Mouse (Mus musculus) embryonic fibroblast, embryonic 13.5 days (primary cell): Measurements from ENCODE around the gene Pdcd6. TPM values are rescaled to one million over a fixed set of nuclear protein-coding genes. Genes with fewer than 3 reads are reported as not detected.
A peak's percentile ranks its signal among the peaks of the same experiment; 100 is the strongest.

Experiments
- H3K27ac ChIP-seq: 2 replicates; pipeline ENCODE4 v1.5.1; 2012; ENCODE audit warnings: low read length, control low read depth, inconsistent platforms; ENCODE audit not compliant: insufficient read depth
- H3K4me1 ChIP-seq: 2 replicates; pipeline ENCODE4 v1.6.1; 2011; ENCODE audit warnings: low read length; ENCODE audit not compliant: control insufficient read depth, insufficient read depth
- H3K4me3 ChIP-seq: 2 replicates; pipeline ENCODE4 v1.5.1; 2011; ENCODE audit warnings: mild to moderate bottlenecking, control low read depth, low read length; ENCODE audit not compliant: insufficient read depth
- CTCF ChIP-seq: IDR thresholded peaks from 2 replicates; pipeline ENCODE4 v1.5.1; 2011; ENCODE audit warnings: mild to moderate bottlenecking, control low read depth, low read length, moderate library complexity, borderline replicate concordance; ENCODE audit not compliant: insufficient read depth
- POLR2A ChIP-seq: IDR thresholded peaks from 2 replicates; pipeline ENCODE4 v1.6.1; 2011; ENCODE audit warnings: low read depth, mild to moderate bottlenecking, control low read depth, low read length, moderate library complexity
- polyA plus RNA-seq: library from polyadenylated mRNA; stranded (reverse); fragments of >200 nt; gene quantifications from 2 replicates; pipeline ENCODE4 v1.2.4, GENCODE M21; 2011; ENCODE audit warnings: low read depth; ENCODE audit not compliant: missing spikeins, insufficient read length

Pdcd6 gene
- polyA plus RNA-seq, 1 experiment = 121 TPM

DNA sequence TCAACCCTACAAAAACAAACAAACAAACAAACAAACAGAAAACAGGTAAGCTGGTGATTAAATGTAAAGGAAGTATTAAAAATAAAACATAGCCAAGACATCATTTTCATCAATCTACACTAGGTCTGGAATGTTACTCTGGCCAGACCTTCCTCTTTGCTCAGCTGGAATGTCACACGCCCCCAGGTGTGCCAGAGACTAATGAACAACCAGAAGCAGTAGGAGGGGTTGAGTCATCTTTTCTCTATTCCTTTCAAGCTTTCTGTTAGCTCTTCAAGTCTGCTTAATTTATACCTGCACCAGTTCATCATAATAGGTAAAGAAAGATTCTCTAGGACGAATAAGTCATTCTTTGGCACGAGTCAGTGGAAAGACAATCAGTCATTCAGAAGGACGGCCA lies 994 bp downstream of the Pdcd6 start:
- Histone ChIP-seq H3K4me1 (no peaks in the 10 kb centered on the region), H3K4me3 (peak overlapping the region; percentile 81), H3K27ac (no peak overlapping the region)
- TF ChIP-seq POLR2A (no peak), CTCF (no peak)

DNA sequence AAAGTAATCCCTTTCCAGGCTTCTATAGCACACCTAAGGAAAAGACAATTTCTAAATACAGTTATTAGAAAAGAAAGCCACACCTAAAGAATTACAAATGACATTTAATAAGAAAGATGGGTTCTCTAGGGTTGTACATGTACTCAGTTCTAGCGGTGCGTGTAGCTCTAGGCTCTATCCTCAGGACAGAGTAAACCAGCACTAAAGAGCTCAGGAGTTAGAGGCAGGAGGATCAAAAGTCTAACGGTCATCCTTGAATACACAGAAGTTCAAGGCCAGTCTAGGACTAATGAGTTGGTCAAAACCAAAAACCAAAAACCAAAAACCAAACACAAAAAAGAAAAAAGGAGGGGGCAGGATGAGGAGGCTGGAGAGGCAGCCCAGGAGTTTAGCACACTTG lies 2.8 kb downstream of the Pdcd6 start:
- Histone ChIP-seq H3K27ac (no peak overlapping the region), H3K4me3 (no peak overlapping the region), H3K4me1 (no peaks in the 10 kb centered on the region)
- TF ChIP-seq CTCF (no peak), POLR2A (no peak)

DNA sequence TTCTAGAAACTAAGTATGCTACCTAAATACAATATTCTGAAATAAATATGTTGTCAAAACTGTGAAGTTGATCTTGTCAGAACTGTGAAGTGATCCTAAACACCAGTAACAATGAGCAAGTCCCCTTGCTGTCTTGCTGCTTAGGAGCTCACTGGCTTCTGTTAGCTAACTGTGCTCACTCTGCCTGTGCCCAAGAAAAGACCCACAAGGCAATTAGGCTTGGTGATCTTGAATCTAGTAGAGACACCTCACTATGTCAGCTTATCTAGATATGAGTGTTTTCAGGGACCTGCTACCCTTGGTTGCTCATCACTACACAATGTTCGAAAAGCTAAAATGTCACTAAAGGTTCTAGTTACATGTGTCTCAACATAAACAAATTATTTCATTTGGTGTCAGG lies 11.6 kb downstream of the Pdcd6 start:
- TF ChIP-seq CTCF (no peak), POLR2A (no peak)
- H3K27ac ChIP-seq = no peak overlapping the region
- no peak overlapping the region for H3K4me3 ChIP-seq
- no peaks in the 10 kb centered on the region for H3K4me1 ChIP-seq

DNA sequence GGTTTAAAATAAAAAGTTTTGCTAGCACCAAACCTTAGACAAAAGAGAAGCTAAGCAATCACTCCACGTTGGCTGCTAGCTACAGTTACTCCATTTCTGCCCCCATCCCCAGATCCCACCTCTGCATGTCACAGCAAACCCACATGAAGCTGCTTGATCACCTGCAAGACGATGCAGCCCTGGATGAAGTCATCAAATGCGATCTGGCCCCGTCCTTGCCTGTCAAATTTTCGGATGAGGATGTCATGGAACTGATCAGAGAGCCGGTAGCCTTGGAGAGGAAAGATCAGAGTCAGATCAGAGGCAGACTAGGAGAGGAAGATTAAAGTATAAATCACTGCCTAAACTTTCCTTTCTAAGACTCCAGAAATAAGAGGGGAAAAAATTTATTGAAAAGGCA lies 12.0 kb downstream of the Pdcd6 start:
- Histone ChIP-seq H3K4me3 (no peak overlapping the region), H3K4me1 (no peaks in the 10 kb centered on the region), H3K27ac (no peak overlapping the region)
- TF ChIP-seq CTCF = no peak
- TF ChIP-seq POLR2A = no peak

DNA sequence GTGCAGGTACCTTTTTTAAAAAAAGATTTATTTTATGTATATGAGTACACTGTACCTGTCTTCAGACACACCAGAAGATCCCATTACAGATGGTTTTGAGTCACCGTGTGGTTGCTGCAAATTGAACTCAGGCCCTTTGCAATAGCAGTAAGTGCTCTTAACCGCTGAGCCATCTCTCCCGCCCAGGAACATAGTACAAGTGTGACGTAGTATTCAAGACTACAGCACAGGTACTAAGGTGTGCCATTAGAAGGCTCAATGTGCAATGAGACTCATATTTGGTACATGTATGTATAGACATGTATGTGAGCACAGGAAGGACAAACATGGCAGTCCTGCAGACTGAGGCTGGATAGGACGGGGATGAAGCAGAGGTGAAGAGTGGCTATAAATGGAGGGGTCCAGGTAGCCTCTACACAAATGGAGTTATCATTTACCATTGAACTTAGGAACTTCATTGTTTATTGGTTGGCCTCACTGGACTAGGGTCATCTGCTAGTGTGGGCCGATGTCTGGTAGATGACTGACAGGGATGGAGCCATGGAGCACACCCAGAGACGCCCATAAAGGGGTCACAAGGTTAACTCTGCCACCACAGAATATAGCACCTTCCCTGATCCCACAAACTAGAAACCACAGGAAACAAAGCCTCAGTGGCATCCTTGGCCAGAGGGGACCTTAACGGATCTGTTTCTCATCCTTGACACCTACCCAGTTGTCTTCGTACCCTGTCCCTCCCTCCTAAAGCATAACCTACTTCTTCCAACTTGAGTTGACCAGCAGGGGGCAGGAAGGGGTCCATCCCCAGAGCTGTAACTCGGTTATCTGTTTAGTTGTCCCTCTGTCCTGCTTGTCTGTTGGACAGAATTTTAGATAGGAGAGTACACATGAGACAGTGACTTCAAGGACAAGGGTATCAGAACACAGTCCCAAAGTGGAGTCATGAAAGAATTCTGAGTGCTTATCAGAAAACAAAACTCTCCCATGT lies 15.0 kb downstream of the Pdcd6 start:
- Histone ChIP-seq H3K4me3 (no peak overlapping the region), H3K4me1 (no peaks in the 10 kb centered on the region), H3K27ac (no peak overlapping the region)
- TF ChIP-seq CTCF = no peak
- TF ChIP-seq POLR2A = no peak

DNA sequence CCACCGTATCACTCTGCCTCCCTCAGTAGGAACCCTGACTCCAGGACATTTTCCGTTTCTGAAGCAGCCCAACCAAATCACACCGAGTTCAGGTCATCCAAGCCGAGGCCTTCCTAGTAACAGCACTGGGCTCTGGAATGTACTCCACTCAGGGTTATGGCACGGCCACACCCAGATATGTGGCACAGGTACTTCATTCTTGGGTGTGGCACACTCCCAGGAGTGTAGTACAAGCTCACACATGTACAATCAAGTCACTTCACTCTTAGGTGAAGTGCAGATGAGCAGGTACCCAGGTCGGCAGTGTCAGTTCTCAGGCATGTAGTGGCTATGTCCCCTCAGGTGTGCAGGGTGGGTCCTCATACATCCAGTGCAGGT lies 15.8 kb downstream of the Pdcd6 start:
- Histone ChIP-seq H3K4me1 (no peaks in the 10 kb centered on the region), H3K4me3 (no peak overlapping the region), H3K27ac (no peak overlapping the region)
- no peak for TF ChIP-seq POLR2A
- TF ChIP-seq CTCF = no peak

DNA sequence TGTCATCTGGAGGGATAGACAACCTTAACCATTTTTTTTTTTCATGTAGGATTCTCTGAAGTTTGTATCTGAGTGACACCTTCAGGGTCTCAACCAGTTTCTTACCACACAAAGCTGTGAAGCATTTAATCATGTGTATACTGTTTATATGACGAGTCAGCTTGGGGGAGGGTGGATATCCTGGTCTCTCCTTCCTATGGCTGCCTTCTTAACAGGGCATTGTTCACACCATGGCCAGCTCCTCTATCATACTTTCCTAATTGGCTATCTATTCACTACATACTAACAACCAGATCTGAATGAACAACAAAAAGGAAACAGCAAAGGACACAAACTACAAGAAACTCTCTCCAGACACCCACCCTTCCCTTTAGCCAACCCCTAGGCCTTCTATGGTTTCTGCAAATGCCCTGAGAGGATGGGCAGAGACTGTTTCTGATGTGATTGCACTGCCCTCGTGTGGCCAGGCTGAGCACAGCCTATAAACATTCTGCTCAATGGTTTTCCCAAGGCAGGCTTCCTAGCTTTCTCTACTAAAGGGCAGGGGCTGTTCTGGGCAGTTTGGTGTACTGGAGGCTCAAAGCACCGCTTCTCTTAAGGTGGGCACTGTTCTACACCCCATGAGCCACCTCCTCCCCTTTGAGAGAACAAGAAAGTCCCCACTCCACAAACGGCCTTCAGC lies 16.3 kb downstream of the Pdcd6 start:
- Histone ChIP-seq H3K27ac (no peak overlapping the region), H3K4me3 (no peak overlapping the region), H3K4me1 (0 out of 2 replicates have a peak, but pooled peaks cover 3% of the 10 kb centered on the region)
- TF ChIP-seq POLR2A = no peak
- TF ChIP-seq CTCF = peak; percentile 82

DNA sequence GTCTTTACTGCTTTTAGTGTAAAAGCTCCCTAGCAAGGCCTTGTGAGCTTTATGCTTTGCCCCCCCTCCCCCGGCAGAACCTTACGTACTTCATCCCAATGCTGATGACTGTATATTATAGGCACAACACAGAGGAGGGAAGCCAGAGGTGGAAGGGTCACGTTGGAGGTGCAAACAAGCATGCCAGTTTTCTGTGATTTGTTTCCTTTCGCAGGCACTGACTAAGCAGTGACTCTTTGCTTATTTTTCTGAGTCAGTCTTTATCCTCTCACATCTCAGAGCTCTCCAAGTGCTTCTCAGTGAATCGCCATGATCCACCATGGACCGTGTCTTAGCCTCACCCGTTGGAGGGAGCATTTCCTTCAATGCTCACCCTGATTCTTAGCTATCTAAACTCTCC lies 21.0 kb downstream of the Pdcd6 start:
- peak overlapping the region; percentile 54 for H3K27ac ChIP-seq

DNA sequence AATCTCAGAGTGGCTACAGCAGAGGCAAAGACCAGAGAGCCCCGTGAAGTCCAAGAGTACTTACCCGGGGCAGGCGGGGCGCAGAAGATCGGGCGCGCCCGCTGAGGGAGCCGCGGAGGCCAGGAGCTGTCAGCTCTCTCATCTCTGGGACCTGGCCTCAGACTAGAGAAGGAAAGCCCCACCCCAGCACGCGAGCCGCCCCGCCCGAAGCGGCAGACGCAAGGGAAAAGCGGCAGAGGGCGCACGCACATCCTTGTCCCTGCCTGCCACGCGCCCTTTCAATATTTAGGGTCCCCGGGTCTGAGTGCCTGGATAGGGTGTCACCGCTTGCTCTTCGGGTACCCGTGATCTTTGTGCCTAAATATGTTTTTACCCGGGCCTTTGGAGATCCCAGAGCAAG lies 25.2 kb downstream of the Pdcd6 start, which contains the start of gene Ahrr:
Gene Ahrr (minus strand): TSS at position 165 of the 400 bp plus-strand sequence.
- 0 out of 2 replicates have a peak, but pooled peaks cover 4% of the 10 kb centered on the region for H3K4me1 ChIP-seq
- TF ChIP-seq POLR2A = peak; percentile 49; the same call in 1 of the 2 replicates
- peak; percentile 63; the same call in 1 of the 2 replicates for TF ChIP-seq CTCF
- no peak within 1 kb of the TSS for H3K27ac ChIP-seq
- H3K4me3 ChIP-seq = no peak within 1 kb of the TSS

More for the DNA sequence above, 21.0 kb downstream of the Pdcd6 start:
- TF ChIP-seq CTCF (no peak), POLR2A (no peak)
- no peak overlapping the region for H3K4me3 ChIP-seq
- H3K4me1 ChIP-seq = 0 out of 2 replicates have a peak, but pooled peaks cover 4% of the 10 kb centered on the region
